Mouse (Mus musculus) cerebellum, adult 2 months (tissue): ENCODE measurements at regions not wholly inside any gene's neighbourhood (a gene's known extent, or its start where the extent isn't known, plus 50 kb on each side); places are given as distances from the start of the nearest gene placed in this dataset.

Experiments used
- CTCF ChIP-seq: fragments of 200-500 bp; IDR thresholded peaks from 2 replicates; pipeline ENCODE4 v1.5.1; 2011; ENCODE audit warnings: low read depth, mild to moderate bottlenecking, control low read depth, low read length, moderate library complexity, borderline replicate concordance; ENCODE audit not compliant: insufficient read depth
- POLR2A ChIP-seq: fragments of 200-500 bp; IDR thresholded peaks from 2 replicates; pipeline ENCODE4 v1.6.1; 2011; ENCODE audit warnings: low read length, control low read depth, borderline replicate concordance; ENCODE audit not compliant: insufficient read depth

GRCm38 (mm10) chr9:117805812-117806211 is 176.1 kb upstream of the Rbms3 start:
- TF ChIP-seq POLR2A (no peak), CTCF (no peak)
